Mouse (Mus musculus) cerebellum, adult 2 months (tissue): ENCODE results near the gene Rps27.

ENCODE experiments used
- CTCF ChIP-seq: fragments of 200-500 bp; IDR thresholded peaks from 2 replicates; pipeline ENCODE4 v1.5.1; 2011; ENCODE audit warnings: low read depth, mild to moderate bottlenecking, control low read depth, low read length, moderate library complexity, borderline replicate concordance; ENCODE audit not compliant: insufficient read depth
- POLR2A ChIP-seq: fragments of 200-500 bp; IDR thresholded peaks from 2 replicates; pipeline ENCODE4 v1.6.1; 2011; ENCODE audit warnings: low read length, control low read depth, borderline replicate concordance; ENCODE audit not compliant: insufficient read depth

- TF ChIP-seq POLR2A (no peak), CTCF (no peak)
These were observed 32.0 kb upstream of the Rps27 start for GRCm38 (mm10) chr3:90245406-90245805.
